Mouse (Mus musculus) ovary, postnatal 14 days (tissue): ENCODE results near the gene Jrkl.

Experiments
- DNase-seq: peaks from one replicate; pipeline ENCODE4 v3.0.0; 2022; ENCODE audit warnings: low spot score

Gene Jrkl

GRCm38 (mm10) chr9:13245481-13245880 is at the start of gene Jrkl:
Jrkl (minus strand) TSS chr9:13245829.
- peak; percentile 7 for DNase-seq

GRCm38 (mm10) chr9:13287482-13287881 is 41.9 kb upstream of the Jrkl start:
- no peak for DNase-seq

GRCm38 (mm10) chr9:13273219-13273618 is 27.6 kb upstream of the Jrkl start:
- DNase-seq = no peak

DNA sequence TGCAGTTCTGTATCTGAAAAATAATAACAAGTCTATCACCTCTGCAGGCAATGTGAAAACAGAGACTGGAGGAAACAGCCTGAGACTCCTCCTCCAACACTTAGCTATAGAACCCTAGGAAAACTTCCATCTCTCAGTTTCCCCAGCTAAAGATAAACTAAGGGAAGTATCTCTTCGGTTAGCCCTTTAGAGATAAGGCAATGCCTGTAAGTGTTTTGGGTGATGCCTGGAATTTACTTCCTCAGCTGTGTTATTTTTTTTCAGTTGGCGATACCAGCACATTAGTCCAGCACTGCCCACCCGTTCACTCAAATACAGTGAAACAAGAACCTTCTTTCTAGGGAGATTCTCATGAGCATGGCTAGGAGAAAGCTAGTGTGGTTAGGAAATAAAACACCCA is 15.4 kb upstream of the Jrkl start:
- no peak for DNase-seq

GRCm38 (mm10) chr9:13258173-13258572 is 12.5 kb upstream of the Jrkl start:
- DNase-seq = no peak

DNA sequence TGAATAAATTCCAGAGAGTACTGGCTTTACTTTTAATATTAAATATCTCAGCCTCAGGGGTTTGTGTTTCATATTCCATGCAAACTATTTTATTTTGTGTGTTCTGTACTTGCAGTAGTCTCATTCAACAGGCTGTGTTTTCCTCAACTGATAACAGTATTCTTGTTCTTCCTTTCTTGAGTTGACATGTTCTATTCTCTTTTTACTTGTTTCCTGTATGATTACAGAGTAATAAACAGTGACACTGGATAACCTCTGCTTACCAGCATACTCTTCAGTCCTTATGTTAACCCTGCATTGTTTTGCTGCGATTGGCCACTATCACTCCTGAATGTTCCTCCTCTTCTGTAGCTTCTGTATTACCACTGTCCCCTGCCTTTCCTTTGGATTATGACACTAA is 11.1 kb upstream of the Jrkl start:
- DNase-seq = no peak

DNA sequence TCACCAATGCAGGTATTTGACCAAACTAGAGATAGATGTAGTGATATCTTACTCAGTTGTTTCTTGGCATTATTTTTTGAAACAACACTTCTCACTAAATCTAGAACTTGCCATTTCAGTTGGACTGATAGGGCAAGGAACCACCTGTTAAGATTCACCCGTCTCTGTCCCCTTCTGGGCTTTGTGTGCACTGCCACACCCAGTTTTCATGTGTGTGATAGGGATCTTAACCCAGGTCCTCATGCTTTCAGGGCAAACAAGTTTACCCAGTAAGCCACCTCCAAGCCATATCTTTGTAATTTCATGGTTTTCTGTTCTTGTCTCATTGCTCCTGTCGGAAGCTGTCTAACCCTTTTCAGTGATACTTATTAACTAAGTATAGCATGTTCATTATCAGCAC is 5.6 kb upstream of the Jrkl start:
- DNase-seq = no peak

GRCm38 (mm10) chr9:13248104-13248503 is 2.5 kb upstream of the Jrkl start:
- no peak for DNase-seq

DNA sequence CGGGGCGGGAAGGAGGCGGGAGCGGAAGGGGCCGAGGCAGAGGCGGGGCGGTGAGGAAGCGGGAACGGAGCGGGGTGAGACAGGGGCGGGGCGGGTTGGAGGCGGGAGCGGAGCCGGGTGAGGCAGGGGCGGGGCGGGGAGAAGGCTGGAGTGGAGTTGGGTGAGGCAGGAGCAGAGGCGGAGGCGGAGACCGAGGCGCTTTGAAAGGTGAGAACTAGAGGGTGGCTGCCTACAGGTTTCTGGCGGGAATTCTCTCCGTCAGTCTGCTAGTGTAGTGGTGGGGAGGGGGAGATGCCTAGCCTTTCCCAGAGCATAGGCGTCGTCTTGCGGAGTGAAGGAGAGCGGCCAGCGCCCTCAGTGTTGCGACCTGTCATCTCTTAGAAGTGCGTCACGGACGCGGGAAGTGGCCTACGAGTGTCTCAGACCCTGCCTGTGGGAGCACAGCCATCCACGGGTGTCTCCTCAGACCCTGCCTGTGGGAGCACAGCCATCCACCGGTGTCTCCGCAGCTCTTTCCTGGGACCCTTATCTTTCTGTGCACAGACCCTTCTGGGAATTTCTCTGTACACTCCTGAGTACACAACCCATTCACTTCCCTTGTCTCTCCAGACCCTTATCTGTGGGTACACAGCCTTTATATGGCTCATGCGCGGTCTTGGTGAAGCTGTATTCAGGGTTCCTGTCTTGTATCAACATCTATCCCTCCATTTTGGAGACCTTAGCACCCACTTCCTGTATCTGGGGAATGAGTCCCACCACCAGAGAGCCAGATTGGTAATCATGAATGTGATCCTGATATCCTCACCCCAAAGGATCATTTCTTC is 1.4 kb upstream of the Jrkl start, which contains the start of gene Ccdc82:
Gene Ccdc82 (plus strand): TSS at position 141 of the 824 bp plus-strand sequence.
- DNase-seq = peak; percentile 77

DNA sequence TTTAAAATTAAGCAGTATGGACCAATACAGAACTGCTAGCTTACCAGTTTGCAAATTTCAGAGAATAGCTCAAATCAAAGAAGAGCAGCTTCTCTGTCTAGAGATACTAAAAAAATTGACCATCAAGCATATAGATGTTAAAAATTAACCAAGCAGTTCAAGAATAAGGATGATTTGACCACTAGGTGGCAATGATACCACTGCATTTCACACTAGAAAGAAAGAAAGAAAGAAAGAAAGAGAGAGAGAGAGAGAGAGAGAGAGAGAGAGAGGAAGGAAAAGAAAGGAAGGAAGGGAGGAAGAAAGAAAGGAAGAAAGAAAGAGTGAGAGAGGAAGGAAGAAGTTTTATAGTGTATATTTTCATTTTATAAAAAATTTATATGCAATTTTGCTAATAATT is 3.3 kb downstream of the Jrkl start:
- no peak for DNase-seq

DNA sequence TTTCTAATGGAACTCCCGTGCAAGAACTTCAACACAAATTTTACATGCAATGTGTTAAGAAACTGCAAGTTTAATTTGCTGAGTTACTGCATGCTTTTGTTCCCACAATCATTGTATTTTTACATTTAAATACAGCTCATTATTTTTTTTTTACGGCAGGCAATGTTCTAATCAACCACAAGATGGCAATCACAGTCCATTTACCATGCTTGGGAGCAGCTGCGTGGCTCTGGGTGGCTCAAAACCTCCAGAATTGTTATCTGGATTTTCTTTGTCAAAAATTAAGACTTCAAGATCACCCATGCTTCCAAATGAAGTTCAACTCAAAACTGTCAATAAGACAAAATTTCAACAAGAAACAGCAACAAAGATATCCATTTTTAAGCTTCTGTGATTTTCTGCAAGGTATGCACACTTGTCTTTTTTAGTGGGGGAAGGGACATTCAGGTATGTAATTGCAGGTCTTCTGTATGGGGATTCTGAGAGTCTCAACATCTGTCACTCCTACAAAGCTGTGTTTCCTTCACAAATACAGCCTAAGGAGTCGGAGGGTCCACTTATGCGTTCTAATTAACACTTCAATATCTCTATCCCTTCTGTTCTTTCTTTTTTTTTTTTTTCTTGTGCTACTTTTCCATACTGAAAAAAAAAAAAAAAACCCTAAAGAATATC is 13.9 kb downstream of the Jrkl start:
- peak; percentile 6 for DNase-seq

DNA sequence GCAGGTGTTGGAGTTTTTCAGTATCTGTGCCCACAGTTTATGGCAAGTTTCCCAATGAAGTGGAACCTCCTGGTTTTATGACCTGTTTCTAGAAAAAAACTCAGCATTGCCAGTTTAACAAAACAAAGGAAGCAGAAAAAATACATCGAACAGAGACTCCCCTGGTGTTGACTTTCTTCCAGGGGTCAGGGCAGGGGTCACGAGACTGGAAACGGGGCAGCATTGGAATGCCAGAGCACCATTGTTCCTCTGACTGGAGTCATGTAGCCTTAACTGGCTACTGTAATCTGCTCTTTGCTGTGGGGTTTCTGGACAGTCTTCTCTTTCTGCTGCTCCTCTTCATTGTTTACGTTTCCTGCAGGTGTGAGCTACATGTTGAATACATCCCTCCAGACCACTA is 15.1 kb downstream of the Jrkl start:
- no peak for DNase-seq

- no peak for DNase-seq
These were observed 19.8 kb downstream of the Jrkl start for GRCm38 (mm10) chr9:13225872-13226271.

DNA sequence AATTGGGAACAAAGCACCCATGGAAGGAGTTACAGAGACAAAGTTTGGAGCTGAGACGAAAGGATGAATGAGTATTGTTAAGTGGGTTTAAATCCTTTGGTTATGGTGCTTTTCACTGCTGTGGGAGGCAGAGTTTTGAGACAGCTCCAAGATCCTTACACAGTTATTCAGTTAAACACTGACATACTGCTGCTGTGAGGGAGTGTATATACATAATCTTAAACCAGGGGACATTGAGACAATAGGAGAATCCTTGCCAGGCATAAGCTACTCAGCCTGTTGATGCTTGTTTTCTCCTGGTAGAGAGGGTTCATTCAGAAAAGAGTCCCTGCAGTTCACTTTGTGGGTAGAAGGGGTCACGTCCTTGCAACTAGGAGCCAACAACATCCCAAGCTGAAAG is 39.3 kb downstream of the Jrkl start:
- no peak for DNase-seq

GRCm38 (mm10) chr9:13203681-13204080 is 41.9 kb downstream of the Jrkl start:
- DNase-seq = no peak

GRCm38 (mm10) chr9:13203109-13203508 is 42.5 kb downstream of the Jrkl start:
- no peak for DNase-seq

DNA sequence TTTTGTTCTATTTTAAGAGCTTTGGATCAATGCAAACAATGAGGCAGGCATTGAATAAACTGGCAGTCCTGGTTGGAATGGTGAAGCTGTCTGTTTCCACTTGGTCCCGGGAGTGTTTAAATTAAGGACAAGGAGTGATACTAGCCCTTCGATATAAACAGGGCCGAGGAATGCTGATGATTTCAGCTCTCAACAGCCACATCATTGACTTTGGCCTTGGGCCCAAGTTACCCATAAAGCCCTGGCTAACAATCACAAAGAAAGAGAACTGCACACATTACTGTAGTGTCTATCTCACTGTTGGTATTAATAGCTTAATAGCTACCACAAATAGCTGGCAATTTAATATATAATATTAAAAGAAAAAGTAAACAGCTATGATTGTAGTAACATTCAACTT is 45.5 kb downstream of the Jrkl start:
- DNase-seq = no peak

GRCm38 (mm10) chr9:13195762-13196161 is 49.9 kb downstream of the Jrkl start:
- DNase-seq = no peak

DNA sequence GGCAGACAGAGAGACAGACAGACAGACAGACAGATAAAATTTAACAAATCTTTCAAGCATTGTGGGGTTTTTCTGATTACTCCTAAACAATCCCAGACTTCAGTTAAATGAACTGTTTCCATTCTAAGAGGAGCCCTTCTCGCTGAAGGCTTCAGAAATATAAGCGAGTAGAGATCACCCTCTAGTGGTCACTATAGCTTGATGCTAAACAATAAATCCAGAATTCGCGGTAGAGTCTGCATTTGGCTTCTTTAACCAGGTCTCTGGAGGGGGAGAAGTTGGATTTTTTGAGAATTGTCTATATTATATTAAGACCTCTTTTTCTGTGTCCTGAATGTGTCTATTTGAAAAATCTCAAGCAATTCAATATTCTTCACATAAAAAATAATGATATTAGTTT is 50.4 kb downstream of the Jrkl start:
- DNase-seq = peak; percentile 12

DNA sequence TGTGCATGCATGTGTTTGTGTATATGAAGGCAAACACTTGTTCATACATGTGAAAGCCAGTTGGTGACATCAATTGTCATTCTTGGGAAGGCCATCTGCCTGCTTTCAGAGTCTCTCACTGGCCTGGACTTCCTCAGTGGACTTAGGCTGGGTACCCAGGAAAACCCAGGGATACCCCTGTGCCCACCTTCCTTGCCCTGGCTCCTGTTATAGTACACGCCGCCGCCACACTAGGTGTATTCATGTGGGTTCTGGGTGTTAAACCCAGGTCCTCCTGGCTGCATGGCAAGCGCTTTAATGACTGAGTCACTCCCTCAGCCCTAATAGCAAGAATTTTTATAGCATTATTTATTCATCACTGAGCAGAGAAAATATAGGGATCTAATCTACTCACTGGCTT is 51.0 kb downstream of the Jrkl start:
- DNase-seq = no peak
